In the genomic region with DNA sequence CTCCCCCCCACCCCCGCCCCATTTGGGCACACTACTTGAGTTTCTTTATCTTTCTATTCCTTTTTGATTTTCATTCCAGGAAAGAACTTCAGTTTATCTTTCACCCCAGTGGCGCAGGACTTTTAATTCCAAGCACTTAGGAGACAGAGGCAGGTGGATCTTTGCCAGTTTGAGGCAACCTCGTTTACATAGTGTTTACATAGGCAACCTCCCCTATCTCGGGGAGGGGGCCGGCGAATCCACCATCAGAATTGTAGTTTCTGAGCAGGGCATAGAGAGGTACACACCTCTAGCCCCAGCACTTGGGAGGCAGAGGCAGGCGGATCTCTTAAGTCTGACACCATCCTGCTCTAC, we compare ENCODE assay signal across 8 mouse cellular contexts. TPM values are rescaled to one million over a fixed set of nuclear protein-coding genes. Genes with fewer than 3 reads are reported as not detected.
DNase-seq lines count a peak whose midpoint lies in the region; ATAC-seq and TF ChIP-seq lines count a peak whose summit lies in the region.

No protein-coding gene starts in this region.

- peaks cover 30% of the 10 kb centered on the region for H3K4me1 ChIP-seq in kidney, postnatal 0 days (replicated peaks; ENCODE audit: insufficient read depth, low read length)
- peaks cover 53% of the 10 kb centered on the region for H3K4me1 ChIP-seq in hindbrain, embryonic 15.5 days (replicated peaks)

- no peak for TF ChIP-seq POLR2A in myocyte (IDR thresholded peaks at IDR 0.05; ENCODE audit: insufficient read length, low read depth)

- TF ChIP-seq CTCF in kidney, postnatal 0 days (IDR thresholded peaks at IDR 0.05; ENCODE audit: low read depth) = no peak

- no peak for DNase-seq in kidney, postnatal 0 days (ENCODE audit: low spot score)
- no peak for DNase-seq in kidney, postnatal 14 days
- DNase-seq in cerebellum, postnatal 10 days = peak; percentile 38 to 53
- DNase-seq in urinary bladder, adult 2 months (ENCODE audit: low spot score) = no peak
- no peak for DNase-seq in embryo, embryonic 11 days
- no peak for DNase-seq in yolk sac, embryonic 10.5 days (ENCODE audit: low spot score)

- peak overlapping the region; percentile 100; the same call in 1 of the 2 replicates for H3K9ac ChIP-seq in kidney, postnatal 0 days (ENCODE audit: low read depth, low read length)
- peak overlapping the region; percentile 96 for H3K9ac ChIP-seq in hindbrain, embryonic 15.5 days

- no peaks in the 10 kb centered on the region for H3K27me3 ChIP-seq in kidney, postnatal 0 days (ENCODE audit: insufficient read depth, low read length)
- no peaks in the 10 kb centered on the region for H3K27me3 ChIP-seq in hindbrain, embryonic 15.5 days
- H3K27me3 ChIP-seq in myocyte (ENCODE audit: control insufficient read depth, insufficient read depth, insufficient read length) = no peaks in the 10 kb centered on the region

- peak overlapping the region; percentile 63 for H3K4me2 ChIP-seq in kidney, postnatal 0 days (ENCODE audit: low read length)
- peak overlapping the region; percentile 69 for H3K4me2 ChIP-seq in hindbrain, embryonic 15.5 days
- peak overlapping the region; percentile 76 for H3K4me2 ChIP-seq in myocyte (ENCODE audit: low read depth)

- WGBS in kidney, postnatal 0 days = 24% methylated on average over 7 of the region's 7 CpGs
- 34% methylated on average over 7 of the region's 7 CpGs for WGBS in hindbrain, embryonic 15.5 days

- H3K27ac ChIP-seq in kidney, postnatal 0 days = peak overlapping the region; percentile 99
- H3K27ac ChIP-seq in hindbrain, embryonic 15.5 days (replicated peaks) = peak overlapping the region; percentile 97; the same call in 1 of the 2 replicates

- H3K4me3 ChIP-seq in kidney, postnatal 0 days (replicated peaks; ENCODE audit: low read depth, low read length) = peak overlapping the region; percentile 96
- peak overlapping the region; percentile 85 for H3K4me3 ChIP-seq in hindbrain, embryonic 15.5 days
- H3K4me3 ChIP-seq in myocyte = peak overlapping the region; percentile 70

- H3K79me2 ChIP-seq in myocyte (ENCODE audit: control insufficient read depth, insufficient read depth) = peaks cover 35% of the 10 kb centered on the region

- 0 out of 2 replicates have a peak, but pooled peaks cover 7% of the 10 kb centered on the region for H3K36me3 ChIP-seq in kidney, postnatal 0 days (ENCODE audit: insufficient read depth, low read length)
- H3K36me3 ChIP-seq in hindbrain, embryonic 15.5 days = no peaks in the 10 kb centered on the region
- no peaks in the 10 kb centered on the region for H3K36me3 ChIP-seq in myocyte (ENCODE audit: control insufficient read depth, insufficient read depth)

- H3ac ChIP-seq in myocyte (ENCODE audit: control insufficient read depth, insufficient read length) = peak overlapping the region; percentile 83

- H3K9me3 ChIP-seq in kidney, postnatal 0 days (replicated peaks; ENCODE audit: low read length) = no peaks in the 10 kb centered on the region
- no peaks in the 10 kb centered on the region for H3K9me3 ChIP-seq in hindbrain, embryonic 15.5 days

- no peak for ATAC-seq in kidney, postnatal 0 days (replicated peaks; ENCODE audit: low FRiP score, low read depth)
- no peak for ATAC-seq in hindbrain, embryonic 15.5 days (ENCODE audit: low FRiP score, low read depth)

TF ChIP-seq in myocyte, 11 proteins besides CTCF, POLR2A, EP300 and RAD21:
- TF ChIP-seq REST (IDR thresholded peaks at IDR 0.05; ENCODE audit: insufficient read depth, insufficient read length) (no peak), MYOG (IDR thresholded peaks at IDR 0.05; ENCODE audit: control insufficient read depth in 1 of 3, insufficient read depth in 1 of 3, insufficient read length in 2 of 3, low read depth in 2 of 3) (no peak), CEBPB (IDR thresholded peaks at IDR 0.05; ENCODE audit: insufficient read depth, poor library complexity, severe bottlenecking) (no peak), TCF3 (IDR thresholded peaks at IDR 0.05; ENCODE audit: insufficient read length, low read depth) (no peak), MYOD1 (IDR thresholded peaks at IDR 0.05; ENCODE audit: control insufficient read depth in 1 of 3, insufficient read length in 2 of 3, low read depth in 2 of 3) (no peak), USF1 (IDR thresholded peaks at IDR 0.05; ENCODE audit: low read depth) (no peak), MAX (IDR thresholded peaks at IDR 0.05; ENCODE audit: low read depth) (no peak), POLR2AphosphoS2 (IDR thresholded peaks at IDR 0.05; ENCODE audit: insufficient read length, low read depth) (no peak), E2F4 (IDR thresholded peaks at IDR 0.05; ENCODE audit: insufficient read depth) (no peak), TCF12 (IDR thresholded peaks at IDR 0.05; ENCODE audit: insufficient read depth, poor library complexity, severe bottlenecking) (no peak), SRF (IDR thresholded peaks at IDR 0.05; ENCODE audit: control insufficient read depth, insufficient read length, low read depth) (no peak)

RNA-seq across cellular contexts. Expression of a gene that starts 2.1 kb away (rescaled TPM):
- 23.1 and 24.6 TPM in 2 replicates for polyA plus RNA-seq in kidney, postnatal 0 days (2015; fragmentation: Nextera tagmentation; extraction: Ambion mirVana)
- polyA plus RNA-seq in hindbrain, embryonic 15.5 days (2015; fragmentation: Nextera tagmentation; extraction: Ambion mirVana) = 53.9 and 59.1 TPM in 2 replicates
- 30.3 TPM for polyA plus RNA-seq in myocyte (2012; fragmentation: generic; extraction: Trizol)
- 32.7 and 45.7 TPM in 2 replicates for polyA plus RNA-seq in urinary bladder, adult 2 months (2012; rRNA removed)

RNA-seq across cellular contexts. Expression of a gene that starts 6.9 kb away (rescaled TPM):
- polyA plus RNA-seq in kidney, postnatal 0 days (2015; fragmentation: Nextera tagmentation; extraction: Ambion mirVana) = 0.12 and 0.23 TPM in 2 replicates
- polyA plus RNA-seq in hindbrain, embryonic 15.5 days (2015; fragmentation: Nextera tagmentation; extraction: Ambion mirVana) = 0.36 and 0.63 TPM in 2 replicates
- not detected for polyA plus RNA-seq in myocyte (2012; fragmentation: generic; extraction: Trizol)
- polyA plus RNA-seq in urinary bladder, adult 2 months (2012; rRNA removed) = 0.07 TPM in 1 of 2 replicates, not detected in the other

RNA-seq across cellular contexts. Expression of a gene that starts 44.1 kb away (rescaled TPM):
- polyA plus RNA-seq in kidney, postnatal 0 days (2015; fragmentation: Nextera tagmentation; extraction: Ambion mirVana) = 9.2 and 10.2 TPM in 2 replicates
- polyA plus RNA-seq in hindbrain, embryonic 15.5 days (2015; fragmentation: Nextera tagmentation; extraction: Ambion mirVana) = 52.9 and 59.2 TPM in 2 replicates
- polyA plus RNA-seq in myocyte (2012; fragmentation: generic; extraction: Trizol) = 612 TPM
- 11.0 and 14.1 TPM in 2 replicates for polyA plus RNA-seq in urinary bladder, adult 2 months (2012; rRNA removed)

Comparison
In these comparisons a context has a peak if more than half of its experiments do, and no peak if none do; other contexts are left out.
1. DNase-seq: peak in cerebellum, postnatal 10 days (2 of 2); none in kidney, postnatal 0 days (single experiment), kidney, postnatal 14 days (single experiment), urinary bladder, adult 2 months (single experiment), embryo, embryonic 11 days (single experiment) and yolk sac, embryonic 10.5 days (single experiment).
2. RNA of a gene that starts 44.1 kb away (polyA plus RNA-seq): 612 TPM in myocyte (single experiment); 52.9 to 59.2 TPM in hindbrain, embryonic 15.5 days, 11.0 to 14.1 TPM in urinary bladder, adult 2 months and 9.2 to 10.2 TPM in kidney, postnatal 0 days; every median in the first group is over 10 times any median in the second.
3. Peak in every context shown above with its lines, with median percentiles within 50 percentile points of each other: H3K4me2 ChIP-seq and H3K4me3 ChIP-seq.